Mouse (Mus musculus): Measurements from ENCODE around the gene Uggt1.

- no peak for TF ChIP-seq TAL1 (IDR thresholded peaks at IDR 0.05; ENCODE audit: low read length)
- TF ChIP-seq GATA1 (IDR thresholded peaks at IDR 0.05; ENCODE audit: low read length), result no peak
These were observed 146.1 kb downstream of the Uggt1 start for GRCm38 (mm10) chr1:36098432-36098831.
